Mouse (Mus musculus) MEL (cell line): ENCODE measurements around the gene Fdxacb1. TPM values are rescaled to one million over a fixed set of nuclear protein-coding genes. Genes with fewer than 3 reads are reported as not detected.
A peak's percentile ranks its signal among the peaks of the same experiment; 100 is the strongest.

Source experiments
- DNase-seq: peaks from one replicate; pipeline ENCODE4 v3.0.0; 2011; ENCODE audit warnings: low read depth, low spot score
- H3K27ac ChIP-seq: 2 replicates; pipeline ENCODE4 v1.5.1; 2012; ENCODE audit warnings: low read depth, mild to moderate bottlenecking, control low read depth, low read length, moderate library complexity; ENCODE audit not compliant: control insufficient read depth
- H3K27me3 ChIP-seq, 2 experiments: fragments of 150-350 bp in 1 of 2; sonication (generic) in 1 of 2; 2 replicates each; pipeline ENCODE4 v1.6.1; 2012; ENCODE audit warnings: low read length in 2 of 2, mild to moderate bottlenecking in 2 of 2, improper control_type of control experiment in 1 of 2, moderate library complexity in 1 of 2; ENCODE audit not compliant: insufficient read depth in 2 of 2, control insufficient read depth in 1 of 2
- H3K36me3 ChIP-seq, 2 experiments: 2 replicates each; pipeline ENCODE4 v1.6.1; 2012 to 2014; ENCODE audit warnings: low read length in 2 of 2, improper control_type of control experiment in 1 of 2, inconsistent platforms in 1 of 2, mild to moderate bottlenecking in 1 of 2; ENCODE audit not compliant: insufficient read depth in 2 of 2, control insufficient read depth in 1 of 2
- H3K4me1 ChIP-seq, 2 experiments: fragments of 150-350 bp in 1 of 2; sonication (generic) in 1 of 2; 2 replicates each; pipeline ENCODE4 v1.6.1; 2012; ENCODE audit warnings: low read length in 2 of 2, improper control_type of control experiment in 1 of 2, mild to moderate bottlenecking in 1 of 2; ENCODE audit not compliant: insufficient read depth in 2 of 2, control insufficient read depth in 1 of 2
- H3K4me3 ChIP-seq, 2 experiments: fragments of 150-350 bp in 1 of 2; sonication (generic) in 1 of 2; 2 replicates each; pipeline ENCODE4 v1.5.1; 2012; ENCODE audit warnings: low read depth in 2 of 2, low read length in 2 of 2, mild to moderate bottlenecking in 2 of 2, moderate library complexity in 2 of 2, control low read depth in 1 of 2, improper control_type of control experiment in 1 of 2; ENCODE audit not compliant: control insufficient read depth in 1 of 2, insufficient read depth in 1 of 2
- H3K79me2 ChIP-seq: 2 replicates; pipeline ENCODE4 v1.6.1; 2012; ENCODE audit warnings: mild to moderate bottlenecking, low read length, moderate library complexity; ENCODE audit not compliant: control insufficient read depth, poor library complexity, insufficient read depth
- H3K9ac ChIP-seq: 2 replicates; pipeline ENCODE4 v1.6.1; 2012; ENCODE audit warnings: low read depth, mild to moderate bottlenecking, control low read depth, low read length, moderate library complexity; ENCODE audit not compliant: control insufficient read depth, poor library complexity, severe bottlenecking
- H3K9me3 ChIP-seq: fragments of 150-350 bp; sonication (generic); replicated peaks from 2 replicates; pipeline ENCODE4 v1.6.1; 2012; ENCODE audit warnings: mild to moderate bottlenecking, low read length, improper control_type of control experiment, moderate library complexity; ENCODE audit not compliant: insufficient read depth
- BHLHE40 ChIP-seq: IDR thresholded peaks from 2 replicates; pipeline ENCODE4 v1.6.1; 2012; ENCODE audit warnings: low read depth, mild to moderate bottlenecking, inconsistent platforms, low read length, improper control_type of control experiment, borderline replicate concordance
- CHD1 ChIP-seq: IDR thresholded peaks from 2 replicates; pipeline ENCODE4 v1.6.1; 2012; ENCODE audit warnings: low read depth, mild to moderate bottlenecking, inconsistent platforms, low read length, improper control_type of control experiment
- CHD2 ChIP-seq: IDR thresholded peaks from 2 replicates; pipeline ENCODE4 v1.6.1; 2011; ENCODE audit warnings: low read length, improper control_type of control experiment
- CTCF ChIP-seq, 3 experiments: IDR thresholded peaks in 2 of 3; conservative IDR thresholded peaks in 1 of 3; 2 replicates each; pipeline ENCODE4 v1.5.1; 2011 to 2012; ENCODE audit warnings: low read length in 3 of 3, low read depth in 2 of 3, mild to moderate bottlenecking in 2 of 3, improper control_type of control experiment in 1 of 3, inconsistent platforms in 1 of 3, mixed read lengths in 1 of 3, moderate library complexity in 1 of 3; ENCODE audit not compliant: control insufficient read depth in 1 of 3, insufficient read depth in 1 of 3, poor library complexity in 1 of 3, severe bottlenecking in 1 of 3
- E2F4 ChIP-seq: IDR thresholded peaks from 2 replicates; pipeline ENCODE4 v1.6.1; 2011; ENCODE audit warnings: low read depth, low read length, improper control_type of control experiment, borderline replicate concordance
- ELF1 ChIP-seq: IDR thresholded peaks from 2 replicates; pipeline ENCODE4 v1.6.1; 2014; ENCODE audit warnings: low read depth, mild to moderate bottlenecking, inconsistent platforms, low read length, improper control_type of control experiment, moderate library complexity
- EP300 ChIP-seq, 2 experiments: IDR thresholded peaks; 2 replicates each; pipeline ENCODE4 v1.6.1; 2011; ENCODE audit warnings: improper control_type of control experiment in 2 of 2, low read length in 2 of 2, low read depth in 1 of 2, mild to moderate bottlenecking in 1 of 2
- GABPA ChIP-seq: IDR thresholded peaks from 2 replicates; pipeline ENCODE4 v1.6.1; 2012; ENCODE audit warnings: low read depth, mild to moderate bottlenecking, inconsistent platforms, low read length, improper control_type of control experiment, moderate library complexity
- GATA1 ChIP-seq: IDR thresholded peaks from 2 replicates; pipeline ENCODE4 v1.6.1; 2011; ENCODE audit warnings: low read depth, low read length, improper control_type of control experiment
- HCFC1 ChIP-seq: IDR thresholded peaks from 2 replicates; pipeline ENCODE4 v1.6.1; 2012; ENCODE audit warnings: low read depth, mild to moderate bottlenecking, inconsistent platforms, low read length, improper control_type of control experiment, moderate library complexity
- JUND ChIP-seq: IDR thresholded peaks from 2 replicates; pipeline ENCODE4 v1.6.1; 2011; ENCODE audit warnings: low read depth, mild to moderate bottlenecking, improper control_type of control experiment, low read length
- MAFK ChIP-seq: IDR thresholded peaks from 2 replicates; pipeline ENCODE4 v1.6.1; 2011; ENCODE audit warnings: low read depth, mild to moderate bottlenecking, low read length, improper control_type of control experiment, borderline replicate concordance
- MAX ChIP-seq: IDR thresholded peaks from 2 replicates; pipeline ENCODE4 v1.6.1; 2011; ENCODE audit warnings: low read length, improper control_type of control experiment
- MEF2A ChIP-seq: IDR thresholded peaks from 2 replicates; pipeline ENCODE4 v1.6.1; 2014; ENCODE audit warnings: low read depth, mild to moderate bottlenecking, inconsistent platforms, low read length, improper control_type of control experiment; ENCODE audit not compliant: poor library complexity, insufficient replicate concordance, severe bottlenecking; ENCODE audit errors: extremely low read depth
- MYB ChIP-seq: IDR thresholded peaks from 2 replicates; pipeline ENCODE4 v1.6.1; 2011; ENCODE audit warnings: mild to moderate bottlenecking, low read depth, low read length, improper control_type of control experiment
- MYC ChIP-seq: IDR thresholded peaks from 2 replicates; pipeline ENCODE4 v1.6.1; 2011; ENCODE audit warnings: low read depth, mild to moderate bottlenecking, low read length, improper control_type of control experiment, moderate library complexity
- NELFE ChIP-seq: IDR thresholded peaks from 2 replicates; pipeline ENCODE4 v1.6.1; 2011; ENCODE audit warnings: low read depth, low read length, improper control_type of control experiment
- NRF1 ChIP-seq: IDR thresholded peaks from 2 replicates; pipeline ENCODE4 v1.6.1; 2014; ENCODE audit warnings: low read depth, mild to moderate bottlenecking, inconsistent platforms, low read length, improper control_type of control experiment, moderate library complexity; ENCODE audit not compliant: poor library complexity, insufficient read depth, severe bottlenecking
- POLR2A ChIP-seq, 2 experiments: IDR thresholded peaks; 2 replicates each; pipeline ENCODE4 v1.6.1; 2011 to 2012; ENCODE audit warnings: low read length in 2 of 2, mild to moderate bottlenecking in 2 of 2, control low read depth in 1 of 2, improper control_type of control experiment in 1 of 2, low read depth in 1 of 2, moderate library complexity in 1 of 2; ENCODE audit not compliant: control insufficient read depth in 1 of 2, insufficient read depth in 1 of 2, poor library complexity in 1 of 2
- POLR2AphosphoS2 ChIP-seq: IDR thresholded peaks from 2 replicates; pipeline ENCODE4 v1.6.1; 2011; ENCODE audit warnings: low read length, improper control_type of control experiment
- POLR2AphosphoS5 ChIP-seq: IDR thresholded peaks from 2 replicates; pipeline ENCODE4 v1.6.1; 2012; ENCODE audit warnings: low read depth, borderline replicate concordance, mild to moderate bottlenecking, inconsistent platforms, low read length, moderate library complexity, mixed read lengths
- RAD21 ChIP-seq: IDR thresholded peaks from 2 replicates; pipeline ENCODE4 v1.6.1; 2011; ENCODE audit warnings: mild to moderate bottlenecking, low read depth, low read length, improper control_type of control experiment
- SIN3A ChIP-seq: IDR thresholded peaks from 2 replicates; pipeline ENCODE4 v1.6.1; 2012; ENCODE audit warnings: low read length, improper control_type of control experiment, inconsistent platforms
- SMC3 ChIP-seq: IDR thresholded peaks from 2 replicates; pipeline ENCODE4 v1.6.1; 2011; ENCODE audit warnings: low read depth, low read length, improper control_type of control experiment
- TBP ChIP-seq: IDR thresholded peaks from 2 replicates; pipeline ENCODE4 v1.8.0; 2011; ENCODE audit warnings: low read depth, low read length, improper control_type of control experiment
- TCF12 ChIP-seq: IDR thresholded peaks from 2 replicates; pipeline ENCODE4 v1.6.1; 2014; ENCODE audit warnings: low read depth, mild to moderate bottlenecking, inconsistent platforms, low read length, improper control_type of control experiment, moderate library complexity
- UBTF ChIP-seq: IDR thresholded peaks from 2 replicates; pipeline ENCODE4 v1.6.1; 2012; ENCODE audit warnings: low read depth, mild to moderate bottlenecking, inconsistent platforms, low read length, improper control_type of control experiment, moderate library complexity, borderline replicate concordance; ENCODE audit not compliant: insufficient read depth
- USF1 ChIP-seq: IDR thresholded peaks from 2 replicates; pipeline ENCODE4 v1.6.1; 2014; ENCODE audit warnings: low read depth, mild to moderate bottlenecking, inconsistent platforms, low read length, improper control_type of control experiment, moderate library complexity
- USF2 ChIP-seq, 2 experiments: IDR thresholded peaks; 2 replicates each; pipeline ENCODE4 v1.6.1; 2011 to 2012; ENCODE audit warnings: improper control_type of control experiment in 2 of 2, low read length in 2 of 2, borderline replicate concordance in 1 of 2, inconsistent platforms in 1 of 2, low read depth in 1 of 2, mild to moderate bottlenecking in 1 of 2; ENCODE audit not compliant: insufficient read depth in 1 of 2
- ZC3H11A ChIP-seq: IDR thresholded peaks from 2 replicates; pipeline ENCODE4 v1.6.1; 2012; ENCODE audit warnings: low read depth, mild to moderate bottlenecking, inconsistent platforms, low read length, improper control_type of control experiment
- ZKSCAN1 ChIP-seq: IDR thresholded peaks from 2 replicates; pipeline ENCODE4 v1.6.1; 2012; ENCODE audit warnings: low read depth, mild to moderate bottlenecking, inconsistent platforms, low read length, improper control_type of control experiment, moderate library complexity
- ZMIZ1 ChIP-seq: IDR thresholded peaks from 2 replicates; pipeline ENCODE4 v1.6.1; 2012; ENCODE audit warnings: low read depth, mild to moderate bottlenecking, inconsistent platforms, low read length, improper control_type of control experiment, moderate library complexity
- ZNF384 ChIP-seq: IDR thresholded peaks from 2 replicates; pipeline ENCODE4 v1.6.1; 2012; ENCODE audit warnings: low read depth, mild to moderate bottlenecking, inconsistent platforms, low read length, improper control_type of control experiment
- polyA plus RNA-seq, 2 experiments: library from polyadenylated mRNA; stranded (reverse) in 1 of 2; unstranded in 1 of 2; fragments of >175 nt in 1 of 2; fragments of >200 nt in 1 of 2; gene quantifications; 2 replicates each; pipeline versions ENCODE4 v1.2.1 to v1.2.4; 2012; ENCODE audit warnings: low replicate concordance in 2 of 2, low read depth in 1 of 2; ENCODE audit not compliant: insufficient read length in 2 of 2, insufficient read depth in 1 of 2, missing spikeins in 1 of 2
- total RNA-seq: library from RNA; depleted of rRNA; stranded (reverse); fragments of 300-350 nt; gene quantifications from 2 replicates; pipeline ENCODE4 v1.2.3, GENCODE M21; 2012

The Fdxacb1 gene
- total and polyA plus RNA-seq, 3 experiments = 6.5 to 9.7 TPM; not detected in 1

- H3K79me2 ChIP-seq = no peaks in the 10 kb centered on the region
- no peaks in the 10 kb centered on the region for H3K9me3 ChIP-seq
- H3K4me3 ChIP-seq = no peak overlapping the region
- H3K27me3 ChIP-seq = no peaks in the 10 kb centered on the region
- H3K36me3 ChIP-seq = peaks cover 0 to 6% of the 10 kb centered on the region in 2 experiments; a peak in 2 of 4 replicates
- H3K27ac ChIP-seq = no peak overlapping the region
- H3K4me1 ChIP-seq = no peaks in the 10 kb centered on the region
- H3K9ac ChIP-seq = no peak overlapping the region
- TF ChIP-seq RAD21 = peak; percentile 66
- TF ChIP-seq GABPA = no peak
- no peak for TF ChIP-seq NELFE
- no peak for TF ChIP-seq JUND
- no peak for TF ChIP-seq BHLHE40
- no peak for TF ChIP-seq ELF1
- no peak for TF ChIP-seq POLR2A (IDR thresholded peaks at IDR 0.05; ENCODE audit: control insufficient read depth in 1 of 2, insufficient read depth in 1 of 2, low read depth in 1 of 2, low read length in 2 of 2, poor library complexity in 1 of 2)
- TF ChIP-seq POLR2AphosphoS5 = no peak
- no peak for TF ChIP-seq MYB
- TF ChIP-seq USF1 = no peak
- no peak for TF ChIP-seq MAX
- no peak for TF ChIP-seq ZNF384
- TF ChIP-seq EP300 (IDR thresholded peaks at IDR 0.05; ENCODE audit: low read depth in 1 of 2, low read length in 2 of 2) = no peak
- no peak for TF ChIP-seq ZMIZ1
- peak; percentile 68 to 74 (median 69) for TF ChIP-seq CTCF (IDR thresholded peaks at IDR 0.05 in 2 of 3, conservative IDR thresholded peaks at IDR 0.05 in 1 of 3; ENCODE audit: control insufficient read depth in 1 of 3, insufficient read depth in 1 of 3, low read depth in 2 of 3, low read length in 3 of 3, poor library complexity in 1 of 3, severe bottlenecking in 1 of 3)
- TF ChIP-seq TCF12 = no peak
- TF ChIP-seq SMC3 = peak; percentile 62
- no peak for TF ChIP-seq HCFC1
- TF ChIP-seq UBTF = no peak
- 0 out of 2 replicates have a peak, but pooled peaks have one; percentile 56 for TF ChIP-seq MYC
- TF ChIP-seq GATA1 = no peak
- TF ChIP-seq MEF2A = no peak
- TF ChIP-seq CHD1 = no peak
- no peak for TF ChIP-seq CHD2
- peak; percentile 35 for TF ChIP-seq ZC3H11A
- no peak for TF ChIP-seq ZKSCAN1
- no peak for TF ChIP-seq MAFK
- TF ChIP-seq SIN3A = no peak
- no peak for TF ChIP-seq POLR2AphosphoS2
- TF ChIP-seq E2F4 = no peak
- no peak for TF ChIP-seq TBP
- TF ChIP-seq USF2 (IDR thresholded peaks at IDR 0.05; ENCODE audit: borderline replicate concordance in 1 of 2, insufficient read depth in 1 of 2, low read depth in 1 of 2, low read length in 2 of 2) = no peak
- no peak for TF ChIP-seq NRF1
- DNase-seq = peak; percentile 74
These were observed 32.9 kb downstream of the Fdxacb1 start for GRCm38 (mm10) chr9:50800985-50801384.
